Mouse (Mus musculus): ENCODE measurements around the gene Fgfr2. TPM values are rescaled to one million over a fixed set of nuclear protein-coding genes. Genes with fewer than 3 reads are reported as not detected.

Fgfr2 gene
- total RNA-seq, 1 experiment, result 37.5 TPM

DNA sequence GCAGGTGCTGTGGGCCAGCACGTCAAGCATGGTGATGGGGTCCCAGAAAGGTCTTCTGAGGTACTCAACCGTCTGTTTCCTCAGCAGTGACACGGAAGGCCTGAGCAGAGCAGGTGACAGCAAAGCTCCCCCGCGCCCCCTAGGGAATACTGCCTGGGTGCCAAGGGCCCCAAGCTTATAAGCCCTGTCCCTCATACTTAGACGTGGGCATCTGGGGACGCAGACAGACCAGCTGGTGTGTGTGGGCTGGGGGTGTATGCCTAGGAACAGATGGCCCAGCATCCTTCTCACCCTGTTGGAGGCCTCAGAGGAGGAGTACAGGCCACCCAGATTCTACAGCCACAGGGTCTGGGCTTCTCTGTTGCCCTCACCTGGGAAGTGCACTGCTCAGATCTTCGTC lies 402.6 kb downstream of the Fgfr2 start:
- in situ Hi-C loops (cut with MboI; ENCODE audit: low sequenced_read_pairs in 2 of 2, unreplicated experiment in 2 of 2), result no loop called here
- H3K9me3 ChIP-seq (ENCODE audit: control insufficient read depth, insufficient read depth, low read depth, low read length), result no peaks in the 10 kb centered on the region
- H3K9ac ChIP-seq (ENCODE audit: insufficient read depth, low read depth, low read length, poor library complexity, severe bottlenecking), result no peak overlapping the region
- peaks cover 3 to 17% of the 10 kb centered on the region in 2 experiments; a peak in 3 of 4 replicates for H3K4me1 ChIP-seq (ENCODE audit: control insufficient read depth in 2 of 2, insufficient read depth in 2 of 2, low read length in 2 of 2, poor library complexity in 1 of 2)
- TF ChIP-seq CHD2 (IDR thresholded peaks at IDR 0.05; ENCODE audit: low read depth, low read length) (no peak), MAFK (IDR thresholded peaks at IDR 0.05; ENCODE audit: insufficient read depth, low read depth, low read length) (no peak), HCFC1 (IDR thresholded peaks at IDR 0.05; ENCODE audit: borderline replicate concordance, insufficient read depth, low read length) (no peak), ZC3H11A (IDR thresholded peaks at IDR 0.05; ENCODE audit: borderline replicate concordance, low read depth, low read length) (no peak), ZNF384 (IDR thresholded peaks at IDR 0.05; ENCODE audit: low read depth, low read length) (no peak)
- no peak overlapping the region for H3K4me3 ChIP-seq (ENCODE audit: insufficient read depth in 1 of 2, low read depth in 1 of 2, low read length in 2 of 2, poor library complexity in 1 of 2, severe bottlenecking in 1 of 2)
- no peak for DNase-seq (ENCODE audit: low read depth, low spot score)
- no peak overlapping the region for H3K27ac ChIP-seq (ENCODE audit: insufficient read depth, low read depth, low read length, poor library complexity, severe bottlenecking)
- no peaks in the 10 kb centered on the region for H3K36me3 ChIP-seq (ENCODE audit: control insufficient read depth, insufficient read depth, low read length, poor library complexity, severe bottlenecking)

GRCm38 (mm10) chr7:132719570-132719969 lies 403.6 kb downstream of the Fgfr2 start:
- TF ChIP-seq CHD2 (IDR thresholded peaks at IDR 0.05; ENCODE audit: low read depth, low read length), result no peak
- TF ChIP-seq ZC3H11A (IDR thresholded peaks at IDR 0.05; ENCODE audit: borderline replicate concordance, low read depth, low read length), result no peak
- TF ChIP-seq MAFK (IDR thresholded peaks at IDR 0.05; ENCODE audit: insufficient read depth, low read depth, low read length), result no peak
- no peak for TF ChIP-seq ZNF384 (IDR thresholded peaks at IDR 0.05; ENCODE audit: low read depth, low read length)
- no peak for TF ChIP-seq HCFC1 (IDR thresholded peaks at IDR 0.05; ENCODE audit: borderline replicate concordance, insufficient read depth, low read length)
- peaks cover 3 to 17% of the 10 kb centered on the region in 2 experiments; a peak in 3 of 4 replicates for H3K4me1 ChIP-seq (ENCODE audit: control insufficient read depth in 2 of 2, insufficient read depth in 2 of 2, low read length in 2 of 2, poor library complexity in 1 of 2)
- in situ Hi-C loops (cut with MboI; ENCODE audit: low sequenced_read_pairs in 2 of 2, unreplicated experiment in 2 of 2), result no loop called here
- no peak overlapping the region for H3K9ac ChIP-seq (ENCODE audit: insufficient read depth, low read depth, low read length, poor library complexity, severe bottlenecking)
- no peak overlapping the region for H3K4me3 ChIP-seq (ENCODE audit: insufficient read depth in 1 of 2, low read depth in 1 of 2, low read length in 2 of 2, poor library complexity in 1 of 2, severe bottlenecking in 1 of 2)
- DNase-seq (ENCODE audit: low read depth, low spot score), result no peak
- H3K9me3 ChIP-seq (ENCODE audit: control insufficient read depth, insufficient read depth, low read depth, low read length), result no peaks in the 10 kb centered on the region
- no peak overlapping the region for H3K27ac ChIP-seq (ENCODE audit: insufficient read depth, low read depth, low read length, poor library complexity, severe bottlenecking)
- no peaks in the 10 kb centered on the region for H3K36me3 ChIP-seq (ENCODE audit: control insufficient read depth, insufficient read depth, low read length, poor library complexity, severe bottlenecking)

DNA sequence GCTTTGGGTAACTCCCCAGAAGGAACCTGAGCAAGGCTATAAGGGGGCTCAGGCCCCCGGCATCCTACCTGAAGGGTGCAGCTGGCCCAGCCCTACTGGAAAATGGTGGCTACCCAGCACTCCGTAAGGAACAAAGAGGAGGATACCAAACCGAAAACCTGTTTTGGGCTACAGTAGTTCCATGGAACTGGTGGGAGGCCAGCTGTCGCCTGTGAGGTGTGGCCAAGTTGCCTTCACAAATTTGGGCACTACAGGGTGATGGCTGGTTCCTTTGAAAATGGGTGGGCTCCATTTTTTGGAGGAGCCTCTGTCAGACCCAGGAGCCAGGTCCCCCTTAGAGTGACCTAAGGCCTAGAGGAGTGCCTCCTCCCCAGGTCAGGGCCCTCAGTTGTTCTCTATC lies 407.9 kb downstream of the Fgfr2 start:
- Histone ChIP-seq H3K9ac (ENCODE audit: insufficient read depth, low read depth, low read length, poor library complexity, severe bottlenecking) (no peak overlapping the region), H3K9me3 (ENCODE audit: control insufficient read depth, insufficient read depth, low read depth, low read length) (no peaks in the 10 kb centered on the region), H3K27ac (ENCODE audit: insufficient read depth, low read depth, low read length, poor library complexity, severe bottlenecking) (no peak overlapping the region), H3K36me3 (ENCODE audit: control insufficient read depth, insufficient read depth, low read length, poor library complexity, severe bottlenecking) (no peaks in the 10 kb centered on the region), H3K4me1 (ENCODE audit: control insufficient read depth in 2 of 2, insufficient read depth in 2 of 2, low read length in 2 of 2, poor library complexity in 1 of 2) (peaks cover 2 to 6% of the 10 kb centered on the region in 2 experiments; a peak in 1 of 4 replicates), H3K4me3 (ENCODE audit: insufficient read depth in 1 of 2, low read depth in 1 of 2, low read length in 2 of 2, poor library complexity in 1 of 2, severe bottlenecking in 1 of 2) (no peak overlapping the region)
- in situ Hi-C loops (cut with MboI; ENCODE audit: low sequenced_read_pairs in 2 of 2, unreplicated experiment in 2 of 2), result no loop called here
- DNase-seq (ENCODE audit: low read depth, low spot score), result no peak
- TF ChIP-seq HCFC1 (IDR thresholded peaks at IDR 0.05; ENCODE audit: borderline replicate concordance, insufficient read depth, low read length), result no peak
- TF ChIP-seq ZNF384 (IDR thresholded peaks at IDR 0.05; ENCODE audit: low read depth, low read length), result no peak
- no peak for TF ChIP-seq ZC3H11A (IDR thresholded peaks at IDR 0.05; ENCODE audit: borderline replicate concordance, low read depth, low read length)

DNA sequence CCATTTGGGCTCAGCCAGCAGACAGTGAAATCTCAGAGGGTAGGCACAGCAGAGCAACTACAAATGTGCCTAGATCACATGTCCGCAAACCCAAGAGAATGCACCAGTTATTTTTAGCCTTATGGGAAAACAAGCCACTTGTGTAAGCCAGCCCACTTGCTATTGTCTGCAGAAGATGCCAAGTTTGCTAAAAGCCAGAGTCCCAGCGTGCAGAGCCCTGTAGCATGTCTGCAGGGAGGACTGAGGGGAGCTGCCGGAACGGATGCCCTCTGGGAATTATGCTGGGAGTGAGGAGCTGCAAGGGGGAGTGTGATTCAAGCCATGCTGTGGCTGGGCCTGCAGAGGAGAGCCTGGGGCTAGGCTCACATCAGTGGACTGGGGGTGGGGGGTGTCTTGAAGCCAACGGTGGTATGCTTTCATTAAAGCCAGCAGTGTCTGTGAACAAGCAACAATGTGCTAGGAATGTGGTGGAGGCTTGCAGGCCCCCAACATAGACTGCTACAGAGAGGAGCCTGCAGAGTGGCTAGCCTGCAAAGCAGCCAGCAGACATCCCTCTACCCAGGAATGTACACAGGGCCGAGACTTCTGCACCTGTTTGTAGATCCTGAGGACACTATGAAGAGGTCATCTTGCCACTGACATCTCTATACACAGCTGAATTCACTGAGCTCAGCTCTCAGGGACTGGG lies 408.8 kb downstream of the Fgfr2 start:
- no peak overlapping the region for H3K27ac ChIP-seq (ENCODE audit: insufficient read depth, low read depth, low read length, poor library complexity, severe bottlenecking)
- no peaks in the 10 kb centered on the region for H3K36me3 ChIP-seq (ENCODE audit: control insufficient read depth, insufficient read depth, low read length, poor library complexity, severe bottlenecking)
- H3K4me3 ChIP-seq (ENCODE audit: insufficient read depth in 1 of 2, low read depth in 1 of 2, low read length in 2 of 2, poor library complexity in 1 of 2, severe bottlenecking in 1 of 2), result no peak overlapping the region
- in situ Hi-C loops (cut with MboI; ENCODE audit: low sequenced_read_pairs in 2 of 2, unreplicated experiment in 2 of 2), result no loop called here
- no peak for TF ChIP-seq ZC3H11A (IDR thresholded peaks at IDR 0.05; ENCODE audit: borderline replicate concordance, low read depth, low read length)
- no peak for TF ChIP-seq CHD2 (IDR thresholded peaks at IDR 0.05; ENCODE audit: low read depth, low read length)
- no peak for TF ChIP-seq HCFC1 (IDR thresholded peaks at IDR 0.05; ENCODE audit: borderline replicate concordance, insufficient read depth, low read length)
- TF ChIP-seq MAFK (IDR thresholded peaks at IDR 0.05; ENCODE audit: insufficient read depth, low read depth, low read length), result no peak
- no peak for TF ChIP-seq ZNF384 (IDR thresholded peaks at IDR 0.05; ENCODE audit: low read depth, low read length)
- no peaks in the 10 kb centered on the region for H3K9me3 ChIP-seq (ENCODE audit: control insufficient read depth, insufficient read depth, low read depth, low read length)
- H3K4me1 ChIP-seq (ENCODE audit: control insufficient read depth in 2 of 2, insufficient read depth in 2 of 2, low read length in 2 of 2, poor library complexity in 1 of 2), result peaks cover 2 to 6% of the 10 kb centered on the region in 2 experiments; a peak in 1 of 4 replicates
- no peak overlapping the region for H3K9ac ChIP-seq (ENCODE audit: insufficient read depth, low read depth, low read length, poor library complexity, severe bottlenecking)
- no peak for DNase-seq (ENCODE audit: low read depth, low spot score)
